Mouse (Mus musculus) layer of hippocampus, postnatal 10 days (tissue): ENCODE measurements around the gene Zhx3. TPM values are rescaled to one million over a fixed set of nuclear protein-coding genes. Genes with fewer than 3 reads are reported as not detected.
A peak's percentile ranks its signal among the peaks of the same experiment; 100 is the strongest.

Experiments
- DNase-seq, 2 experiments: peaks; one replicate each; pipeline ENCODE4 v3.0.0; 2021; ENCODE audit warnings: low spot score in 2 of 2
- total RNA-seq, 2 experiments: library from RNA; stranded (reverse); gene quantifications; 2 replicates each; pipeline ENCODE4 v1.2.3; 2021

Zhx3 gene
- total RNA-seq, 2 experiments from 2014 or later: 95.8 to 99.3 TPM

DNA sequence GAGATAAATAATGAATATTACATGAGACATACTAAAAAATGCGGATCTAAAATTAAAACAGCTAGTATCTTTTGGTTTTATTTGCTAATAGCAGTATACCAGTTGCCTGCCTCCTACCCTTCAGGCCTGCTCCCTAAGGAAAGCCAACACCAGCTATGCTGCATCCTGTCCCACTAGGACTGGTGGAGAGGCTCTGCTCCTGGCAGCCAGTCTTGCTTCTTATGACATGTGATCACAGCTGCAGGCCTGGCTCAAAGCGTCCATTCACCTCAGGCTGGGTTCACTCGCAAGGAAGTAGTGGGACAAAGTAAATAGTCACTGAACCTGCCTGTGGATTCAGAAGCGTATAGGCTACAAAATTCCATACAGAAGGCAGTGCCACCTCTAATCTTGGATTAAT is 11.1 kb upstream of the Zhx3 start:
- DNase-seq: no peak

DNA sequence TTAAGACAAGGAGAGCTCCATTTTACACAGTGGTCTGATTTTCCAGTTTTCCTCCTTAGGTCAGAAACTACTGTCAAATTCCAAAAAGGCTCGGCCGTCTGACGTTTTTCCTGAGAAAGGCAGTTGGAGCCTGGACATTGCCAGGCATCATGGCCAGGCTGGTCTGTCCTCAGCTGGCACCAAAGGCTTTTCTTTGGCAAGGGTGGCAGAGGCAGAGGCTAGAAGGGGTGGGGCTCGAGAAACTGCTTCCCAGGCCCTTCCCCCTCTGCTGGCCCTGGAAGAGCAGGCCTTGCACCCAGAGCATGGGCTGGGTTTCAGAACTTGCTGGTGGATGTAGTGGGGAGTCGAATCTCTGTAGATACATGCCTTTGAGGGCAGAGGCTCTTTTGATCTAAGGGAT is 9.6 kb upstream of the Zhx3 start:
- peak in 1 of 2 experiments; percentile 29 for DNase-seq

DNA sequence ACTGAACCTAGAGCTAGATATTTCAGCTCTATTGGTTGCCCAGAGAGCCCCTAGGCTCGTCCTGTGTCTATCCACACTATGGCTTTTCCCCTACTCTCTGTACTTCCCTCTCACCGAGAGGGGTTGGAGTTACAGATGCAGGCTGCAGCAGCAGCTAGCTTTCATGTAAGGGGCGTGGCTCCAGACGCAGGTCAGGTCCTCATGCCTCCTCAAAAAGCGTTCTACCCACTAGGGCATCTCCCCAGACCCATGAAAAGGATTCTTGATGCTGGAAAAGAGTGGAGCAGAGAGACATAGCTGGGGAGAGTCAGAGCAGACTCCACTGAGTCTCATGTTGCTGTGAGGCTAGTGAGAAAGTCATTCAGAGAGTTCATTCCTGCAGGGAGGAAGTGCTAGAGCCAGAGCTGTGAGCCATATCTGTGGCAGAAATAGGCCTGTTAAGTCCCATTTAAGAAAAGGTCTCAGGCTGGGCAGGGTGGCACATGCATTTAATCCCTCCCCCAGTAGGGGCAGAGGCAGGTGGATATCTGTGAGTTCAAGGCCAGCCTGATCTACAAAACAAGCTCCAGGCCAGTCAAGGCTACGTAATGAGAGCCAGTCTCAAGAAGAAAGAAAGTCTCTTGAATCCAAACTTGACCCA is 8.8 kb upstream of the Zhx3 start:
- DNase-seq: no peak

DNA sequence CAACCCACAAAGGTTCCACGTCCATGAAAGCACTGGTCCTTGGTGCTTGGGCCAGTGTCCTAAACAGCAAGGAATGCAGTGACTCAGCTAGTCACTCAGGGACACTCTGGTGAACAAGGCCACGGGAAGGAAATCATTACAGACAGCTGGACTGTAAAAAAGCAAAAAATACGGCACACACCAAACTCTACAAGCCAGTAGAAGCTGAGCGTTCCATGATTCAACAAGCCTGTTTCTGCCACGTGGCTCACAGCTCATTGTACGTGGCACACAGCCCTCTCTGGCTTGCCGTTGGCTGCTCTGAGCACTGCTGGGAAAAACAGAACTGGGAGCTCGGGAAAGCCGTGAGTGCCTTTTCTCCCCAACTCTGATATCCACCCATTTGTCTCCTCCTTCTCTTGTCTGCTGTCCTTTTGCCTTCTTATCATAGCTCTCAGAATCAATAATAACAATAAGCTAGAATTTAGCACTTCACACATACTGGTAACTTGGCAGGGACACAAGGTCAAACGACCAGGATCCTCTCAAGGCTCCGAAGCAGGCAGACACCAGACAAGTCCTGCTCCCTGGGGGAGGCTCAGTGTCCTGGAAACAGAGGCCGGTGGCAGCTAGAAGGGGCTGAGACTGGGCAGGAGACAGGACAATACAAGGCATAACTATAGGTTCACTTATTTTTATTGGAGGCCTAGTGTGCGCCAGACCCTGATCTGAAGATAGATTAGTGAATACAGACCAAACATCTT is 7.8 kb upstream of the Zhx3 start, which contains the start of gene Lpin3:
TSS of gene Lpin3 (plus strand) at position 218 of the 743 bp plus-strand sequence.
- DNase-seq: peak; percentile 43 to 56

DNA sequence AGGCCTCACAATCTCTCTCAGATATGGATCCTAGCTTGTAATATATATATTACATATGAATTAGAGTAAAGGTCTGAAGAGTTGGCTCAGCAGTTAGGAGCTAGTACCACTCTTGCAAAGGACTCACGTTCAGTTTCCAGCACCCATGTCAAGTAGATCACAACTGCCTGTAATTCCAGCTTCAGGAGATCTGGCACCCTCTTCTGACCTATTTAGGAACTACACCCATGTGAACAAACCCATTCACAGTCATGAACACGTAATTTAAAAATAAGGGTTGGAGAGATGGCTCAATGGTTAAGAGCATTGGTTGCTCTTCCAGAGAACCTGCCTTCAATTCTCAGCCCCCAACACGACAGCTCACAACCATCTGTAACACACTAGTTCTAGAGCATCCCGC is 3.3 kb upstream of the Zhx3 start:
- no peak for DNase-seq

DNA sequence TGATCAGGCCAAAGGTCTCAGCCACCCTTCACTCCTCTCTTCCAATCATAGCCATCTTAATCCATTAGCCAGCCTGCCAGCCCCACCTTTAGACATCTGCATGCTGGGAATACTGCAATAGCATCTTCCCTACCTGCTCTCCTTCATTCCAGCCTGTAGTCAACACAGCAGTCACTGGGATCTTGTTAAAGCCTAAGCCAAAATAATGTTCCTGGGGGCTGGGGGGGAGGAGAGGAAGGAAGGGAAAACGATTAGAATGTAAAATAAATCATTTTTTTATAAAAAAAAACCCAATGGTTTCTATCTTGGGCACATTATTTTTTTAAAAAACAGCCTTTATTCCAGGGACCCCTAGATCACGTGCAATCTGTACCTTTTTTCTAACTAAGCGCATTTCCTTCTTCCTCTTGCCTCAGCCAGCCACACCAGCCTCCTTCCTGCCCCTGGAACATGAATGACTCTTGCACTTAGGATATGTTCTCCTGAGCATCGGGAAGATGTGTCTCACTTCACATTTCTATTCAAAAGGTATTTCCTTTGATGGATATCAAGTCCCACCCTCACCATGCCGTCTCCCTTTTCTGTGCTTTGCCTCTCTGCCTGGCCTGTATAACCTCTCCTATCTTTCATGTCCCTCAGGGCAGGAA is 1.6 kb upstream of the Zhx3 start:
- no peak for DNase-seq

DNA sequence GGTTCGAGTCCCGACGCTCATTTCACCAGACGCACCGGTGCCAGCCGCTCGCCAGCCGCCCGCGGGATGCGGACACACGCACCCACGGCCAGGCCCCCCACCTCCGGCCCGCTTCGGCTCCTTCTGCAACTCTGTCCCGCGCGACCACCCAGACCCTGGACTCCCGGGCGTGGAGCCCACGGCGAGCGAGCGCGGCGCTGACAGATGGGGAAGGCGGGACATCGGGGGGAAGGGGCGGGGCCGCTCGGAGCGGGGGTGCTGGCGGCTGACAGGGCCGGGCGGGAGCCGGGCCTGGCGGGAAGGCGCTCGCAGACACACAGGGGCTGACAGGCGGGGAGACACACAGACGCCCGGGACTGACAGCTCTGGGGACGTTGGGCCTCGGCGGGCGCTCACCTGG is 403 bp downstream of the Zhx3 start:
- DNase-seq: peak; percentile 71 to 80

DNA sequence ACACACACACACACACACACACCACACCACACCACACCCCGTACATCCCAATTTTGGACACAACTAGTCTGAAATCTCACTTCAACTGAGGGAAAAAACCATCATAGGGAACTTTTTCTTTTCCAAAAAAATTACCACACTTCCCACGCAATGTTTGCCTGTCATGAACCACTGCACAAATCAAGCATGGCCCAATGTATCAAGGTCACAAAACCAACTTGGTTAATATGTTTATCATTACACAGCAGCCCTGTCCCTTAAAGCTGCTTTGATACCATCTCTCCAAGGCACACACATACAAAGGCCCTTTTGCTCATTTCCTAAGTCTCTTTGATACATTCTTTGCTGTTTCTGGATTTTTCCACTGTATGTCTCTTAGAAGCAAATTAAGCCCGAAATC is 1.5 kb downstream of the Zhx3 start:
- DNase-seq: no peak

DNA sequence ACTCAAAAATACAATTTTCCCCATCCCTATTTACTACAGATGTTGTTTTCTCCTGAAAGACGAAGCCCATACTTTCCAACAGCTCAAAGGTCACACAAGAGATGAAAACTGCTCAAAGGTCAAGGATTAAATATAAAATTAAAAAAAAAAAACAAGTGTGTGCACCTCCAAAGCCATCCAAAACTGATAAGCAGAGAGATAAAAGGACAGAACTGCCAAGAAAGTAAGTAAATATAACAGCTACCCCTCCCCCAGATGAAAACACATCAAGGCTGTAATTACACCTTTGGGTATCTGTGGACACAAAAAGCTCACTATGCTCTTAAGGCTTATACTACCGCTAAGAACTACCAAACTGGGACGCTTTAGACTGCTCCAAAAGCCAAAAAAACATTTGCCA is 3.4 kb downstream of the Zhx3 start:
- no peak for DNase-seq

DNA sequence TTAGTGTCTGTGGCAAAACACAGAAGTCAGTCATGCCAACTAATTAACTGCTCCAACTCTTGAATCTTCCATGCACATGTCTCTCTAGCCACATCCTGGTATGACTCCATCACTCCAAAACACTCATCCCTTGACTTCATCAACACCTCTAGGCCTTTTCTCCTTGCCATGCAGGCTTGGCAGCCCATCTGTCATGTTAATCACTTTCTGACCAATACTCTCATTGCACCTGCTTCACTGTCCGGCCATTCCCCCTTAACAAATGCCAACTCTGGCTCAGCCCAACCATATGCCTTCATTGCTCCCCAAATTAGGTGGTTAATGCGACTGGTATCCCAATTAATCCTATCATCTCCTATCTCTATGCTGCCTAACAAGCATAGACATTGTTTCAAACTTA is 7.5 kb downstream of the Zhx3 start:
- DNase-seq: no peak

DNA sequence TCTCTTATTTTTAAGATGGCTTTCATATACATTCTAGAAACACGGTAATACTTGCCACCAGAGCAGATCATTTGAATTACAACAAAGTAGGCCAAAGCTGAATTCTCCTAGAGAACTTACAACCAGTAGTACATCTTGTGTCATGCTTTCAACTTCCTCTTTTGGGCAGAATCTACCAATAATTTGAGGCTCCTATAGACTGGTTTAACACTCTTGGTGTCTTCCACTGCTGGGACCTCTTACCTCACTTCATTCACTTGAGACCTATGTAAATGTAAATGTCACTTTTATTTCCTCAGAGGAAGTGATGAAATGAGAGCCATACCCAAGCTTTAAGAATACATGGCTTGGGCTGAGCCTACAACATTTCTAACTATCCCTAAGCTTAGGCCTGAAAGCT is 8.7 kb downstream of the Zhx3 start:
- DNase-seq: no peak

DNA sequence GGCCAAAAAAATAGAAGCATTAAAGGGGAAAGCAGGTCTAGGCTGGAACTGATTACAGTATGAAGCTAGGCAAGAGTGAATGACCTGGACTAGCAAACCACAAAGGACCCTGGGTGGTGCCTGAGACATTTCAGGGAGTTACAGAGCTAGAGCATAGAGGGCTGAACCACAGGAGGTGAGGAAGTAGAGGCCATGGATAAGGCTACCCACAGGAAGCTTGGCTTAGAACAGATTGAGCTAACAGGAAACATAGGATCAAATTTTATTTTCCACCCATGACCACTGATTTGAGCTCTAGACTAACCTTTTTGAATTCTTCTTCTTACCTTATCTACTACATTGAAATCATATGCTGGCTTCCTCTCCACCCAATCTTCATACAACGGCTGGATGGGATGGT is 12.4 kb downstream of the Zhx3 start:
- DNase-seq: no peak

DNA sequence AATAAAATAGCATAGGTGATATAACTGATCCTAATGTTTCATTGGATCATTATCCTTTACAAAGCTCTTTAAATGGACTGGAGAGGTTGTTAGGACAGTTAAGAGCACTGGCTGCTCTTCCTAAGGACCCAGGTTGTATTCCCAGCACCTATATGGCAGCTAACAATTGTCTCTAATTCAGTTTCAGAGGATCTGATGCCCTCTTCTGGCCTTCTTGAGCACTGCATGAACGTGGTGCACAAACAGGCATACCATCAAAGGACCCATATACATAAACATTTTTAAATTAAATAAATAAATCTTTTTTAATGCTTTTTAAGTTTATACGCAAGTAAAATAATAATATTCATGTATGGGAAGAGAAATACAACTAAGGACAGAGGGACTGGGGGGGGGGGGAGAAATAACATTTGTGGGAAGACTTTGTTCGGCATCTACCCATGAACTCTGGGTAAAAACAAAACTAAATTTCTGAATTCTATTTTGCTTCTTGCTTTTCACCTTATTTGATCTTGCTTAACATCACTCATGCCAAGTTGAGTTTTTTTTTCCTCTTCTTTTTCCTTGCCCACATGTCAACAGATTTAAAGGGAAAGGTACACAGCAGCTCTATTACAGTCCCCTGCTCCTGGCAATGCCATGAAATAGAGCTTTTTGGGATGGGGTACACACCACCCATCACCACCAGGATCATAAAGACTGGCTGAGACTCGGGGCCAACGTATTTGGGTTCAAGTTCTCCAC is 16.3 kb downstream of the Zhx3 start:
- no peak for DNase-seq

DNA sequence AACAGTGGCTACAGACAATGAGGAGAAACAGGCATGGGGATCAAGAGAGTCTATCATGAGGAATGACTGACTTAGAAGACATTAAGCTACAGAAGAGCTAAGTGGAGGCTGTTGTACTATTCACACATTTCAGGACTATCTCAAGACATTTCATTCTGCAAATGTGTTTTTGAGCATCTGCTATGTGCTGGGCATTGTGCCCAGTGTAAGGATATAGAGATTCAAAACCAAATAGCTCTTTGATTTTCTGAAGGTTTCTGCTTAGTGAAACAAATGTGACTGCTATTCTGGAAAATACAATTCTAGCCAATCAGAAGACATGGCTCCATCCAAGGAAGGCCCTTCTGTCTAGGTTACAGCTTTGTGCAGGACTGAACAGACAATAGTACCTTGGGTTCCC is 18.1 kb downstream of the Zhx3 start:
- DNase-seq: peak in 1 of 2 experiments; percentile 35

DNA sequence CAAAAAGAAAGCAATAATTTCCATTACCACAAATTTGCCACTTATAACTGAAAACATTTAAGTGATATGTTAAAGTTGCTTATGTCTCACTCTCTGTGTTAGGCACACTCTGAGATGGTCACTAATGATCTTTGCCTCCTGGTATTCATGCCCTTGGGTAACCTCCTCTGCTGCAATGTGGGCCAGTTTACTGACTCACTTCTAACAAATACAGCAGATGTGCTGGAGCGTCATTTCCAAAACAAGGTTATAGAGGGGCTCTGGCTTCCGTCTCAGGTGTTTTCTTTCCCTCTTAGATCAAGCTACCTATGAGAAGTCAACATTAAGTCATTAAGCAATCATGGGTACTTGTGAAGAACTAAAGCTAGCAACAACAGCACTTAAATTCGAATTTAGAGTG is 22.4 kb downstream of the Zhx3 start:
- no peak for DNase-seq

DNA sequence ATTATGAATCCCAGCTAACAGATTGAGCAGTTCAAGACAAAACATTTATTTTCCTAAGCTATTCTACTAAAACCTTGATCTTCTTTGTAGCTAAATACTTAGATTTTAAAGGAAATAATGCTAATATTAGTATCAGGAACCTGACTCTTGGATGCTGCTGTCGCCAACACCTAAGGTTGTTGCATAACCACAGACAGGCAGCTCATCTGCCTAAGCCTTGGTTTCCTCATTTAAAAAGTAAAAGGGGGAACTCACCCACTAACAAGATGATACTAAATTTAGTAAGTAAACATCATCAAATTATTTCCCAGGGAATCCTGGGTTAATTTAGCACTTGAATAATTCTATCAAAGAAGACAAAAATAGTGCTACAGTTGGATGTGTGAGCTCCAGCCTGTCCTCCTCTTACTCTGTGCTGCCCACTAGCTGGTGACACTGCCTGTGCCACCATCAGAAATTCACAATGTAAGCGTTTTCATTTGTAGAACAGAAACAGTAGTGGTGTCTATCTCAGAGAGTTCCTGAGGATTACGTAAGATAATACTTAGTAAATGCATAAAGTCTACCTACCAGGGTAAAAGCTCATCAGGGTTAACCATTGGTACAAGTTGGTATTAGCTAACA is 23.1 kb downstream of the Zhx3 start:
- no peak for DNase-seq

DNA sequence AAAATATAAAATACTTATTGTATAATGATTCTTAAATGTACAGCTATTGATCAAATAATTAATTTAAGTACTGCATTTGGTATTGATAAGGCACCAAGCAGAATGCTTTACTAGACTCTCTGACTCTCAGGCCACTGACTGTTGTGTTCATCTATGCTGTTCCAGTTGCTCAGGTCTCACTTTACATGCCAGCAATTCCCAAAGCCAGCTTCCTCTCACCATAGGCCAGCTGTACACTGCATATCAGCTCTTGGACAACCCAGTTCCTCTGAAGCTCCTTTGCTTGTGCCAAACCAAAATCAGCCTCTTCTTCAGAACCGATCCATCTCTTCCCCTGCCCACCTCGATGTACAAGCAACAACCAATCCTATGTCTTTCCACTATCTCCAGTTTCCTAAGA is 24.6 kb downstream of the Zhx3 start:
- DNase-seq: no peak

DNA sequence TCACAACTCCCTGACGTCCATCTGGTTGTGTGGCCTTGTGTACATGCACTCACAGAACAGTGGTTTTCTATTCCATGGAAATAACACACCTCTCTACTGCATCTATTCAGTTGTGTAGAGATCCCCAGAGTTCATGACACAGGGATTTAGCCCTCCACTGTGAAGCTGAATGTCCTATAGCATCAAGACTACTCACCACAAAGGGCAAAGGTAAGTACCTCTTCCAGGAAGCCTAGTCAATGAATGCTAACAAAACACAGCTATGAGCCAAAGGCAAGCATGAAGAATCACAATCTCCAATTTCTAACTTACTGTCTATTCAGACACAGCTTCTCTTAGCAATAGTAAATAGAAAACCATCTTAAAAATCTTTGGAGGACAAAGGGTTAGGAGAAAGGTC is 25.1 kb downstream of the Zhx3 start:
- no peak for DNase-seq

DNA sequence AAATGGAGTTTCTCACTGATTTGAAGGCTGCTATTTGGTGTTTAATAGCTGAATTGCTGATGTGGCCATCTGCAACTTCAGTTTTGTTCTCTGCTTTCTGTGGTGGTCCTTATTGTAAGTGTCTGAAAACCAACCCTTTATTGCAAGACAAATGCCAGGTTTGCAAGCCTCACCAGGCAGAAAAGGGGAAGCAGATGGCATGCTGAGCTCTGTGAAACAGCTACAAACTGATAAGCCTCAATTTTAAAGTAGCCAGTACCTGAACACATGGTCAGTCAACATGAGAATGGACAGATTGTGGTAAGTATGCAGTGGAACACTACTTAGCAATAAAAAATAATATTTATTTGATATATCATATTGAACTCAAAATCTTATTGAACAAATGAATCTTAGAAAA is 32.0 kb downstream of the Zhx3 start:
- no peak for DNase-seq

DNA sequence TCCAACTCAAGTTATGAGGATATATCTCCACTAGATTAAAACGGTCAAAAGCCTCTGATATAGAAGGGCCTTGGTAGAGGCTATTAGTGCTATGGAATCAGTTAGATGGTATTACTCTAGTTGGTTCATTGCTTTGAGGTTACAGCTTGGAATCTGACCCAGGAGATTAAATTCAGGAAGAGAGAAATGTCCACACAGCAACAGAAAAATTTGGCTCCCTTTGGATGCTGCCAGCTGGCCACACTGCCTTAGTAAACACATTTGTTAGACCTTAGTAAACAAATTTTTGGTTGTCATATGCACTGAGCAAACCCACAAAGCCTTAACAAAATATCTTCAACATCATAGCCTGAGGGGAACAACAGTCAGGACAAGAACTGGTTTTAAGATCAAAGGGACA is 62.0 kb downstream of the Zhx3 start:
- no peak for DNase-seq

DNA sequence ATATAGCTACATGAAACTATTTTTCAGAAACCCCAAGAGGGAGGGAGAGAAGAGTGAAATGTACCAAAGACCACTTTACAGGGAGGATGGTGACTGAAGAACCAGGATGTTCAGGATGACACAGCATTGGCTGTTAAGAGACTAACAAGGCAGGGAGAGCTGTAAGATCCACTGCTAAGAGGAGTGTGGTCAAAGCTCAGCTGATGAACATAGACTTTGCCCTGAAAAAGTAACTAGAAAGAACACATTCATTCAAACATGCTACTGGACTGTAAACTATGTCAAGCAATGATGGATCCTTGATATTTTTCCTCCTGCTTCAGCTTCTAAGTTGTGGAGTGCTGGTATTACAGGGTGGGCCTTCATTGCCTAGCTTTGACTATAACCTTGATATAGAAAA is 62.4 kb downstream of the Zhx3 start:
- no peak for DNase-seq
